12 mouse cellular contexts compared by ENCODE assay signal in the genomic region with DNA sequence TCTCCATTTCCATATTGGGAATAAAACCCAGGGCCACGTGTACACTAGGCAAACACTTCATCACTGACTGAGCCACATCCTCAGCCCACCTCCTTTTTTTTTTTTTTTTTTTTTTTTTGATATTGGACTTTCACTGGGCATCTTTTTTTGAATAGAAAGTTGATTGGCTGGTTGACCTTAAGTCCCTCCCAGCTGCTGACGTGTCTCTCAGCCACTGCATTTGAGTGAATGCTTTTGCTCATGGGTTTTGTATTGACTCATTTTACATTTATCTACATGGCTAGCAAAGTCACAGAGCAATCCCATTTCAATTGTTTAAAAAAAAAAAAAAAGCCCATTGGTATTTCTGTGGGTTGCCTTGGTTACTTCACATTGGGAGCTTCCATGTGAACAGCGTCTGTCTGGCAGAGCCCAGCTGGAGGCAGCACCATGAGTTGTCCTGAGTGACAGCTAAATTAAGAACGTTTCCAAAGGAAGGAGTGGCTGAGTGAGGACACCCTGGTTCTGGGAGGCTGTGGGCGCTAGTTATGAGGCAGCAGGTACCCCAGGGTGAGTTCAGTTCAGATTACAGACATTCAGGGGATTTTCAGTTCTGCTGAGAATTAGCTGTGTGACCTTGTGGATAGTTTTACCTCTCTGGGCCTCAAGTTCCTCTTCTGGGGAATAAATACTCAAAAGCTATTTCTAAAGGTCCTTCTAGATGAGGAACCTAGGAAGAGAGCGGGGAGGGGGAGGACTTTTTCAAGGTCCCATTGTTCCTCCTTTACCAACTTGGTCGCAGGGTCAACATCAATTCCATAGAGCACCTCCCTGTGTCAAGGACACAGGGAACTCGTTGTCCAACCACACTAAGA. TPM values are rescaled to one million over a fixed set of nuclear protein-coding genes. Genes with fewer than 3 reads are reported as not detected.
DNase-seq lines count a peak whose midpoint lies in the region; ATAC-seq lines count a peak whose summit lies in the region.
"Had no signal": no experiment of that assay in that cellular context is flagged by ENCODE, and none has a peak within 500 bp of the region (broad histone marks: within the 10 kb centered on the region; RNA-seq: fewer than 3 reads in every experiment).

No protein-coding gene starts in this region.

- H3K27ac ChIP-seq in hindbrain, embryonic 14.5 days = no peak overlapping the region
- H3K27ac ChIP-seq in midbrain, embryonic 10.5 days (replicated peaks) = no peak overlapping the region

- H3K9me3 ChIP-seq in hindbrain, embryonic 14.5 days (ENCODE audit: control insufficient read depth, low read length) = no peaks in the 10 kb centered on the region
- no peaks in the 10 kb centered on the region for H3K9me3 ChIP-seq in midbrain, embryonic 10.5 days (replicated peaks)
- H3K9me3 ChIP-seq: G1E had no signal

- no peak overlapping the region for H3K4me2 ChIP-seq in hindbrain, embryonic 14.5 days (replicated peaks)

- H3K36me3 ChIP-seq in hindbrain, embryonic 14.5 days (replicated peaks; ENCODE audit: control insufficient read depth, insufficient read depth) = no peaks in the 10 kb centered on the region
- H3K36me3 ChIP-seq in midbrain, embryonic 10.5 days = no peaks in the 10 kb centered on the region
- H3K36me3 ChIP-seq: G1E had no signal

- H3K4me1 ChIP-seq in hindbrain, embryonic 14.5 days (replicated peaks; ENCODE audit: control insufficient read depth, insufficient read depth, low read length) = no peaks in the 10 kb centered on the region
- peaks cover 5% of the 10 kb centered on the region; the same call in 1 of the 2 replicates for H3K4me1 ChIP-seq in midbrain, embryonic 10.5 days

- peak; percentile 24 to 43 for DNase-seq in spleen, postnatal 36 days (ENCODE audit: low spot score in 2 of 2)
- DNase-seq in spleen, postnatal 4 days (ENCODE audit: low spot score in 2 of 2) = no peak
- DNase-seq in hindbrain, embryonic 14.5 days (ENCODE audit: low spot score) = no peak
- DNase-seq in midbrain, embryonic 10.5 days (ENCODE audit: low spot score) = peak; percentile 19
- DNase-seq in ovary, postnatal 14 days (ENCODE audit: low spot score) = no peak
- no peak for DNase-seq in heart, postnatal 10 days
- DNase-seq in adrenal gland, adult 2 months = no peak
- DNase-seq: heart, postnatal 4 days; lung, postnatal 4 days; thymus, postnatal 36 days had no signal

- H3K4me3 ChIP-seq in hindbrain, embryonic 14.5 days (replicated peaks; ENCODE audit: low read length) = no peak overlapping the region
- H3K4me3 ChIP-seq in midbrain, embryonic 10.5 days = no peak overlapping the region
- H3K4me3 ChIP-seq: erythroblast, embryonic 14.5 days had no signal

- intact Hi-C loops in heart, postnatal 10 days (cut with DNase I) = no loop called here

- H3K9ac ChIP-seq in hindbrain, embryonic 14.5 days = no peak overlapping the region

- no peaks in the 10 kb centered on the region for H3K27me3 ChIP-seq in hindbrain, embryonic 14.5 days (ENCODE audit: control insufficient read depth, insufficient read depth, low read length)
- H3K27me3 ChIP-seq in midbrain, embryonic 10.5 days (ENCODE audit: low read depth, poor library complexity, severe bottlenecking) = no peaks in the 10 kb centered on the region

- peak; percentile 73 for ATAC-seq in hindbrain, embryonic 14.5 days (ENCODE audit: low FRiP score)

- WGBS in hindbrain, embryonic 14.5 days = 35% methylated on average over 8 of the region's 8 CpGs
- WGBS in midbrain, embryonic 10.5 days = 51% methylated on average over 8 of the region's 8 CpGs

RNA-seq across cellular contexts. Expression of gene Dusp22, which starts 31.4 kb away (rescaled TPM):
- 33.1 and 34.9 TPM in 2 replicates for polyA plus RNA-seq in hindbrain, embryonic 14.5 days (2014; fragmentation: Nextera tagmentation; extraction: Ambion mirVana)
- 16.2 and 17.0 TPM in 2 replicates for polyA plus RNA-seq in midbrain, embryonic 10.5 days (2016; fragmentation: Nextera tagmentation; extraction: Ambion mirVana)
- total RNA-seq in heart, postnatal 10 days (2021) = 10 to 100 TPM; 21.6 to 22.3 TPM
- 10 to 100 TPM; 21.8 to 29.6 TPM for total RNA-seq in adrenal gland, adult 2 months (2021)
- 7.6 and 9.5 TPM in 2 replicates for polyA plus RNA-seq in adrenal gland, adult 2 months (2012; rRNA removed)
- polyA plus RNA-seq: G1E had no signal

Comparison
In these comparisons a context has a peak if more than half of its experiments do, and no peak if none do; other contexts are left out.
1. DNase-seq: peak in spleen, postnatal 36 days (2 of 2) and midbrain, embryonic 10.5 days (single experiment); none in spleen, postnatal 4 days (0 of 2), hindbrain, embryonic 14.5 days (single experiment), ovary, postnatal 14 days (single experiment), heart, postnatal 10 days (0 of 2) and adrenal gland, adult 2 months (single experiment).